Mouse (Mus musculus): ENCODE data around the gene Pgm2l1. TPM values are rescaled to one million over a fixed set of nuclear protein-coding genes. Genes with fewer than 3 reads are reported as not detected.

The Pgm2l1 gene
- 13.7 TPM for polyA plus RNA-seq (2017; shearing (Covaris generic))

GRCm38 (mm10) chr7:100227158-100227875 is at the start of gene Pgm2l1:
Gene Pgm2l1, plus strand, starts transcription at chr7:100227394.

GRCm38 (mm10) chr7:100285383-100285782 is 58.2 kb downstream of the Pgm2l1 start, which contains the start of gene P4ha3:
Gene P4ha3, plus strand, starts transcription at chr7:100285520.

Other genes with a start within 250 kb of the Pgm2l1 start
- gene Rnf169, start 246.9 kb upstream of the Pgm2l1 start, polyA plus RNA-seq (2017; shearing (Covaris generic)), result 9.3 TPM
- gene Chrdl2, start 221.2 kb upstream of the Pgm2l1 start, polyA plus RNA-seq (2017; shearing (Covaris generic)), result not detected
- gene Pold3, start 105.8 kb upstream of the Pgm2l1 start, polyA plus RNA-seq (2017; shearing (Covaris generic)), result 28.1 TPM
- 2.2 TPM for gene Lipt2, start 68.1 kb upstream of the Pgm2l1 start, polyA plus RNA-seq (2017; shearing (Covaris generic))
- gene Kcne3, start 50.9 kb upstream of the Pgm2l1 start, polyA plus RNA-seq (2017; shearing (Covaris generic)), result not detected
- not detected for gene P4ha3, start 58.1 kb downstream of the Pgm2l1 start, polyA plus RNA-seq (2017; shearing (Covaris generic))
- gene C2cd3, start 144.8 kb downstream of the Pgm2l1 start, polyA plus RNA-seq (2017; shearing (Covaris generic)), result 47.6 TPM
- gene Ppme1, start 144.9 kb downstream of the Pgm2l1 start, polyA plus RNA-seq (2017; shearing (Covaris generic)), result 37.8 TPM
- not detected for gene Ucp3, start 245.6 kb downstream of the Pgm2l1 start, polyA plus RNA-seq (2017; shearing (Covaris generic))